Mouse (Mus musculus) cerebellum, adult 2 months (tissue): ENCODE results near the gene Kif5c. TPM values are rescaled to one million over a fixed set of nuclear protein-coding genes. Genes with fewer than 3 reads are reported as not detected.

Source experiments
- DNase-seq, 2 experiments: peaks; one replicate each; pipeline ENCODE4 v3.0.0; 2021
- H3K27ac ChIP-seq: fragments of 200-500 bp; 2 replicates; pipeline ENCODE4 v1.5.1; 2012; ENCODE audit warnings: low read length, control low read depth, inconsistent platforms; ENCODE audit not compliant: insufficient read depth
- H3K27me3 ChIP-seq: fragments of 200-500 bp; 2 replicates; pipeline ENCODE4 v1.6.1; 2012; ENCODE audit warnings: inconsistent platforms, mild to moderate bottlenecking, low read length, moderate library complexity; ENCODE audit not compliant: control insufficient read depth, insufficient read depth
- H3K4me1 ChIP-seq: fragments of 200-500 bp; 2 replicates; pipeline ENCODE4 v1.6.1; 2011; ENCODE audit warnings: low read length; ENCODE audit not compliant: control insufficient read depth, insufficient read depth
- H3K4me3 ChIP-seq: fragments of 200-500 bp; replicated peaks from 2 replicates; pipeline ENCODE3; 2011; ENCODE audit warnings: mild to moderate bottlenecking, low read depth, low read length, control low read depth; ENCODE audit not compliant: insufficient read depth
- CTCF ChIP-seq: fragments of 200-500 bp; IDR thresholded peaks from 2 replicates; pipeline ENCODE4 v1.5.1; 2011; ENCODE audit warnings: low read depth, mild to moderate bottlenecking, control low read depth, low read length, moderate library complexity, borderline replicate concordance; ENCODE audit not compliant: insufficient read depth
- POLR2A ChIP-seq: fragments of 200-500 bp; IDR thresholded peaks from 2 replicates; pipeline ENCODE4 v1.6.1; 2011; ENCODE audit warnings: low read length, control low read depth, borderline replicate concordance; ENCODE audit not compliant: insufficient read depth
- WGBS: fragments of 180-500 bp; shearing (Covaris S2); methylation state at CpG from one replicate; pipeline ENCODE4 v1.1.7; 2018; 5-methylcytosine and 5-hydroxymethylcytosine counted together
- polyA plus RNA-seq: library from polyadenylated mRNA; depleted of rRNA; stranded (reverse); fragments of >200 nt; gene quantifications from 2 replicates; pipeline ENCODE4 v1.2.3, GENCODE M21; 2012

Gene Kif5c
- polyA plus RNA-seq, 1 experiment: 257 TPM

GRCm38 (mm10) chr2:49757616-49758015, 138.5 kb downstream of the Kif5c start:
- WGBS: 35% methylated on average over 7 of the region's 7 CpGs
- Histone ChIP-seq H3K4me3 (no peak overlapping the region), H3K27ac (no peak overlapping the region), H3K27me3 (no peaks in the 10 kb centered on the region), H3K4me1 (peaks cover 6% of the 10 kb centered on the region)
- no peak for DNase-seq
- no peak for TF ChIP-seq CTCF
- no peak for TF ChIP-seq POLR2A

- DNase-seq: no peak
- Histone ChIP-seq H3K27me3 (no peaks in the 10 kb centered on the region), H3K4me3 (no peak overlapping the region), H3K4me1 (no peaks in the 10 kb centered on the region), H3K27ac (no peak overlapping the region)
- TF ChIP-seq CTCF (peak; percentile 55; the same call in 1 of the 2 replicates), POLR2A (no peak)
- 48% methylated on average over 7 of the region's 7 CpGs for WGBS
Measured at GRCm38 (mm10) chr2:49764331-49764946, 145.3 kb downstream of the Kif5c start.

- H3K4me1 ChIP-seq: no peaks in the 10 kb centered on the region; the same call in 1 of the 2 replicates
- H3K27ac ChIP-seq: no peak overlapping the region
- no peaks in the 10 kb centered on the region for H3K27me3 ChIP-seq
- TF ChIP-seq POLR2A (no peak), CTCF (no peak)
- DNase-seq: no peak
- H3K4me3 ChIP-seq: no peak overlapping the region
- WGBS: 70% methylated on average over 2 of the region's 2 CpGs
Measured at GRCm38 (mm10) chr2:49768916-49769315, 149.8 kb downstream of the Kif5c start.

- H3K4me1 ChIP-seq: no peaks in the 10 kb centered on the region; the same call in 1 of the 2 replicates
- no peak overlapping the region for H3K4me3 ChIP-seq
- no peaks in the 10 kb centered on the region for H3K27me3 ChIP-seq
- TF ChIP-seq CTCF: no peak
- TF ChIP-seq POLR2A: no peak
- WGBS: 57% methylated on average over 5 of the region's 5 CpGs
- DNase-seq: no peak
- no peak overlapping the region for H3K27ac ChIP-seq
Measured at GRCm38 (mm10) chr2:49770440-49770839, 151.3 kb downstream of the Kif5c start.

GRCm38 (mm10) chr2:49771172-49771571, 152.1 kb downstream of the Kif5c start:
- no peak for DNase-seq
- WGBS: 71% methylated on average over 11 of the region's 11 CpGs
- TF ChIP-seq POLR2A (no peak), CTCF (no peak)
- Histone ChIP-seq H3K4me3 (no peak overlapping the region), H3K27me3 (no peaks in the 10 kb centered on the region), H3K27ac (no peak overlapping the region), H3K4me1 (no peaks in the 10 kb centered on the region; the same call in 1 of the 2 replicates)

GRCm38 (mm10) chr2:49773194-49773931, 154.3 kb downstream of the Kif5c start:
- no peak for DNase-seq
- H3K4me3 ChIP-seq: no peak overlapping the region
- H3K27ac ChIP-seq: no peak overlapping the region
- no peaks in the 10 kb centered on the region for H3K27me3 ChIP-seq
- no peak for TF ChIP-seq CTCF
- no peak for TF ChIP-seq POLR2A
- H3K4me1 ChIP-seq: no peaks in the 10 kb centered on the region; the same call in 1 of the 2 replicates
- WGBS: 85% methylated on average over 10 of the region's 10 CpGs

GRCm38 (mm10) chr2:49774180-49774579, 155.1 kb downstream of the Kif5c start:
- TF ChIP-seq CTCF (no peak), POLR2A (no peak)
- H3K27ac ChIP-seq: no peak overlapping the region
- H3K4me3 ChIP-seq: no peak overlapping the region
- no peak for DNase-seq
- H3K27me3 ChIP-seq: no peaks in the 10 kb centered on the region
- H3K4me1 ChIP-seq: no peaks in the 10 kb centered on the region; the same call in 1 of the 2 replicates

GRCm38 (mm10) chr2:49775187-49775586, 156.1 kb downstream of the Kif5c start:
- Histone ChIP-seq H3K4me1 (no peaks in the 10 kb centered on the region), H3K27me3 (no peaks in the 10 kb centered on the region), H3K27ac (no peak overlapping the region), H3K4me3 (no peak overlapping the region)
- DNase-seq: no peak
- TF ChIP-seq POLR2A: no peak
- no peak for TF ChIP-seq CTCF
- 82% methylated on average over 4 of the region's 4 CpGs for WGBS
